Mouse (Mus musculus) bone marrow, adult 2 months (tissue): ENCODE results near the gene Scn5a.

Experiments
- CTCF ChIP-seq: fragments of 200-500 bp; IDR thresholded peaks from 2 replicates; pipeline ENCODE4 v1.5.1; 2011; ENCODE audit warnings: low read length, control low read depth; ENCODE audit not compliant: control insufficient read depth, insufficient read depth
- POLR2A ChIP-seq: fragments of 200-500 bp; IDR thresholded peaks from 2 replicates; pipeline ENCODE4 v1.6.1; 2011; ENCODE audit warnings: low read depth, mild to moderate bottlenecking, control low read depth, low read length, borderline replicate concordance; ENCODE audit not compliant: control insufficient read depth

GRCm38 (mm10) chr9:119503613-119504012, 75.2 kb downstream of the Scn5a start:
- TF ChIP-seq CTCF (no peak), POLR2A (no peak)
